Mouse (Mus musculus) testis, adult 2 months (tissue): ENCODE data around the gene Slc22a22. TPM values are rescaled to one million over a fixed set of nuclear protein-coding genes. Genes with fewer than 3 reads are reported as not detected.

Source experiments
- H3K27ac ChIP-seq: fragments of 200-500 bp; 2 replicates; pipeline ENCODE4 v1.5.1; 2012; ENCODE audit warnings: low read depth, low read length; ENCODE audit not compliant: control insufficient read depth, insufficient read depth
- H3K27me3 ChIP-seq: fragments of 200-500 bp; 2 replicates; pipeline ENCODE4 v1.6.1; 2012; ENCODE audit warnings: mild to moderate bottlenecking, low read length, moderate library complexity; ENCODE audit not compliant: control insufficient read depth, insufficient read depth
- H3K36me3 ChIP-seq: fragments of 200-500 bp; 2 replicates; pipeline ENCODE4 v1.6.1; 2012; ENCODE audit warnings: mild to moderate bottlenecking, low read length; ENCODE audit not compliant: control insufficient read depth, insufficient read depth
- H3K4me1 ChIP-seq: fragments of 200-500 bp; 2 replicates; pipeline ENCODE4 v1.6.1; 2012; ENCODE audit warnings: low read length; ENCODE audit not compliant: control insufficient read depth, insufficient read depth
- H3K4me3 ChIP-seq: fragments of 200-500 bp; 2 replicates; pipeline ENCODE4 v1.5.1; 2012; ENCODE audit warnings: low read depth, mild to moderate bottlenecking, low read length, moderate library complexity, mixed read lengths; ENCODE audit not compliant: control insufficient read depth
- CTCF ChIP-seq: fragments of 200-500 bp; IDR thresholded peaks from 2 replicates; pipeline ENCODE4 v1.5.1; 2012; ENCODE audit warnings: low read depth, mild to moderate bottlenecking, inconsistent platforms, low read length, moderate library complexity; ENCODE audit not compliant: control insufficient read depth, insufficient read depth, insufficient replicate concordance
- POLR2A ChIP-seq: fragments of 200-500 bp; IDR thresholded peaks from 2 replicates; pipeline ENCODE4 v1.6.1; 2012; ENCODE audit warnings: low read depth, mild to moderate bottlenecking, inconsistent platforms, low read length, moderate library complexity; ENCODE audit not compliant: control insufficient read depth
- polyA plus RNA-seq: library from polyadenylated mRNA; depleted of rRNA; stranded (reverse); fragments of >200 nt; gene quantifications from 2 replicates; pipeline ENCODE4 v1.2.3, GENCODE M21; 2012

Gene Slc22a22
- polyA plus RNA-seq, 1 experiment, result 0.44 TPM

- Histone ChIP-seq H3K4me3 (no peak overlapping the region), H3K27ac (no peak overlapping the region), H3K4me1 (no peaks in the 10 kb centered on the region), H3K27me3 (no peaks in the 10 kb centered on the region), H3K36me3 (no peaks in the 10 kb centered on the region)
- TF ChIP-seq CTCF (no peak), POLR2A (no peak)
These were observed 16.1 kb downstream of the Slc22a22 start for GRCm38 (mm10) chr15:57461284-57461683.

GRCm38 (mm10) chr15:57457374-57457773, 20.1 kb downstream of the Slc22a22 start:
- Histone ChIP-seq H3K4me1 (no peaks in the 10 kb centered on the region), H3K27ac (no peak overlapping the region), H3K4me3 (no peak overlapping the region), H3K27me3 (no peaks in the 10 kb centered on the region), H3K36me3 (no peaks in the 10 kb centered on the region)
- TF ChIP-seq POLR2A, result no peak
- TF ChIP-seq CTCF, result no peak

- TF ChIP-seq CTCF (no peak), POLR2A (no peak)
- Histone ChIP-seq H3K4me1 (no peaks in the 10 kb centered on the region), H3K27ac (no peak overlapping the region), H3K27me3 (no peaks in the 10 kb centered on the region), H3K36me3 (no peaks in the 10 kb centered on the region), H3K4me3 (no peak overlapping the region)
These were observed 42.6 kb downstream of the Slc22a22 start for GRCm38 (mm10) chr15:57434710-57435404.

- Histone ChIP-seq H3K4me3 (no peak overlapping the region), H3K27ac (no peak overlapping the region), H3K36me3 (no peaks in the 10 kb centered on the region), H3K27me3 (no peaks in the 10 kb centered on the region), H3K4me1 (no peaks in the 10 kb centered on the region)
- no peak for TF ChIP-seq CTCF
- TF ChIP-seq POLR2A, result no peak
These were observed 68.9 kb downstream of the Slc22a22 start for GRCm38 (mm10) chr15:57408498-57408897.

GRCm38 (mm10) chr15:57398439-57399148, 78.8 kb downstream of the Slc22a22 start:
- no peak for TF ChIP-seq CTCF
- H3K27me3 ChIP-seq, result no peaks in the 10 kb centered on the region
- H3K27ac ChIP-seq, result no peak overlapping the region
- no peak overlapping the region for H3K4me3 ChIP-seq
- no peaks in the 10 kb centered on the region for H3K4me1 ChIP-seq
- H3K36me3 ChIP-seq, result no peaks in the 10 kb centered on the region

GRCm38 (mm10) chr15:57394053-57394452, 83.4 kb downstream of the Slc22a22 start:
- H3K4me1 ChIP-seq, result no peaks in the 10 kb centered on the region
- no peaks in the 10 kb centered on the region for H3K36me3 ChIP-seq
- H3K27me3 ChIP-seq, result no peaks in the 10 kb centered on the region
- no peak for TF ChIP-seq CTCF
- TF ChIP-seq POLR2A, result no peak
- no peak overlapping the region for H3K27ac ChIP-seq
- H3K4me3 ChIP-seq, result no peak overlapping the region

GRCm38 (mm10) chr15:57380381-57380780, 97.0 kb downstream of the Slc22a22 start:
- Histone ChIP-seq H3K27me3 (no peaks in the 10 kb centered on the region), H3K27ac (no peak overlapping the region), H3K36me3 (no peaks in the 10 kb centered on the region), H3K4me3 (no peak overlapping the region), H3K4me1 (no peaks in the 10 kb centered on the region)
- no peak for TF ChIP-seq POLR2A
- no peak for TF ChIP-seq CTCF
